Mouse (Mus musculus) large intestine, adult 2 months (tissue): ENCODE results near the gene Fan1. TPM values are rescaled to one million over a fixed set of nuclear protein-coding genes. Genes with fewer than 3 reads are reported as not detected.

Experiments used
- DNase-seq: peaks from one replicate; pipeline ENCODE4 v3.0.0-alpha.2; 2012; ENCODE audit warnings: low read depth, low spot score
- WGBS: fragments of 180-500 bp; shearing (Covaris S2); methylation state at CpG from one replicate; pipeline ENCODE4 v1.1.7; 2018; 5-methylcytosine and 5-hydroxymethylcytosine counted together
- polyA plus RNA-seq: library from polyadenylated mRNA; depleted of rRNA; stranded (reverse); fragments of >200 nt; gene quantifications from 2 replicates; pipeline ENCODE4 v1.2.3, GENCODE M21; 2012; rRNA removed

Gene Fan1
- 1.0 and 1.8 TPM in 2 replicates for polyA plus RNA-seq

GRCm38 (mm10) chr7:64373830-64374562, at the start of gene Fan1:
Gene Fan1 (minus strand): TSS chr7:64374095.
- 2% methylated on average over 27 of the region's 27 CpGs for WGBS
- DNase-seq = no peak

GRCm38 (mm10) chr7:64403989-64404388, 30.1 kb upstream of the Fan1 start:
- no peak for DNase-seq

GRCm38 (mm10) chr7:64402452-64402851, 28.6 kb upstream of the Fan1 start:
- WGBS = 90% methylated on average over 4 of the region's 4 CpGs
- DNase-seq = no peak

More at GRCm38 (mm10) chr7:64403989-64404388, 30.1 kb upstream of the Fan1 start:
- 91% methylated on average over 8 of the region's 8 CpGs for WGBS

GRCm38 (mm10) chr7:64400725-64401124, 26.8 kb upstream of the Fan1 start:
- no peak for DNase-seq
- 89% methylated on average over 1 of the region's 1 CpGs for WGBS

- no peak for DNase-seq
These were observed 18.9 kb upstream of the Fan1 start for GRCm38 (mm10) chr7:64392819-64393151.

GRCm38 (mm10) chr7:64392122-64392818, 18.4 kb upstream of the Fan1 start, which contains the start of the genes Mphosph10 and Mcee:
Gene Mphosph10 (minus strand): TSS chr7:64392268.
Gene Mcee (plus strand): TSS chr7:64392607.
- peak; percentile 85 for DNase-seq
- 1% methylated on average over 54 of the region's 54 CpGs for WGBS

More at GRCm38 (mm10) chr7:64392819-64393151, 18.9 kb upstream of the Fan1 start:
- WGBS = under 1% methylated on average over 15 of the region's 15 CpGs

GRCm38 (mm10) chr7:64391479-64391878, 17.6 kb upstream of the Fan1 start:
- WGBS = 1% methylated on average over 8 of the region's 8 CpGs
- DNase-seq = no peak

DNA sequence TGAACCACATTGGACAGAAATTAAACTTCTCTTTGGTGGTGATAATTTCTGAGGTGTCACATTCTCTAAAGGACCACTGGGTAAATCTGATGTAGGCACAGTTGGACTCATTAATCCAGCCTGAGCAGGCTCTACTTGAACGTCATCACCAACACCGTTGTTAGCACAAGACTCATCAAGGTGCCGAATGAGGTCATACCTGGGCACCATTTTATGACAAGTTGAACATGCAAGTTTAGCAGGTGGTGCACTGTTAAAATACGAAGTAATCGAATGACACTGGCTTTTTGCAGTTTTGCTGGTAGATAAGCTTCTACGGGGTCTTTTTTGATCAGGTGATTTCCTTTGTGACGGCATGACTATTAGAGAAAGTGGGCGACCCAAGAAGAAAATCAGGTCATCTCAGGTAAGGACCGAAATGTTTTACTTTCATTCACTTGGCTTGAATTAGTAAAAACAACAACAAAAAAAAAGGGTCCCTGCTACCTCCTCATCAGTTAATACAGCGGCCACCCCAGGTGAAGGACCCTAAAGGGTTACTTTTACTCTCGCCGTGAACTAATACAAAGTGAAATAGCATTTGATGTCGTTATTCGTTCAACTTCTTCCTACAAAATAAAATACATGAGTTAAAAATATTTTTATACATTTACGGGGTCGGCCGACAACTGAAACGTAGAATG, 607 bp downstream of the Fan1 start:
- DNase-seq = no peak
- 3% methylated on average over 18 of the region's 18 CpGs for WGBS

DNA sequence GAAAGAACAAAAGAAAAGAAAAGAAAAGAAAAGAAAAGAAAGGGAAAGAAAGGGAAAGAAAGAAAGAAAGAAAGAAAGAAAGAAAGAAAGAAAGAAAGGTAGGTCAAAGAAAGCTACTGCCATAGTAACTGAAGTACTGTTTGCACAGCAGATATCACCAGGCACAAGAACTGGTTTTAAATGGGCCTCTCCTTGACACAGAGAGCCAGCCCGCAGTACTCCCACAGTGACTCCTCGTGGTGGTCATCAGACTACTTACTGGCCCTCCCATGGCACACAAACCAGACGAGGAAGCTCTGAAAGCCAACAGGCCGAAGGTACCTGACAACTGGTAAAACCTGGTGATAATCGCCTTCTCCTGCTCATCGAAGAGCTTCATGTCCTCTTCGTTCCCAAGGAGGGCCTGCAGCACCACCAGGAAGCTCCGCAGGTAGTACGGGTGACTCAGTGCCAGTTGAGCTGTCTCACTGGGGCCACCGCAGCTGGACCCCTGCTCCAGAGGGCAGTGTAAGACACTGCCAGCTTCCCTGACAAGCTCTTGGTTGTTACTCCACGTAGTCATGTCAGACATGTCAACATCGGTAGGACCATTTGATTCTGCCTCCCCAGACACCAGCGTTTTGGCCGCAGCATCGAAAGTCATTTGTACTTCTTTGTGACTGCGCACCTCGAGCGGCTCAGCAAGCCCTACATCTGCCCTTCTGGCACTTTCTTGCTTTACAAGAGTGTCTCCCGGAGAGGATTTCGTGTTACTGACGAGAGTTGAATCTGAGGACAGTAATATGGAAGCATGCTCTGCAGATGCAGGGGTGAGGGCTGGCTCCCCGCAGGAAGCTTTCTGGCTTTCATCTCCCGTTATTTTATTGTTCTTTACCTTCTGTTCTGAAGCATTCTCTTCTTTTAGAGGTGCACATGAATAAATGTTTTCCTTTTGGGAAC, 1.7 kb downstream of the Fan1 start:
- no peak for DNase-seq
- 85% methylated on average over 23 of the region's 23 CpGs for WGBS

GRCm38 (mm10) chr7:64369841-64370240, 4.1 kb downstream of the Fan1 start:
- DNase-seq = no peak
- 52% methylated on average over 6 of the region's 6 CpGs for WGBS

- WGBS = 73% methylated on average over 5 of the region's 5 CpGs
- DNase-seq = no peak
These were observed 8.0 kb downstream of the Fan1 start for GRCm38 (mm10) chr7:64365863-64366262.

DNA sequence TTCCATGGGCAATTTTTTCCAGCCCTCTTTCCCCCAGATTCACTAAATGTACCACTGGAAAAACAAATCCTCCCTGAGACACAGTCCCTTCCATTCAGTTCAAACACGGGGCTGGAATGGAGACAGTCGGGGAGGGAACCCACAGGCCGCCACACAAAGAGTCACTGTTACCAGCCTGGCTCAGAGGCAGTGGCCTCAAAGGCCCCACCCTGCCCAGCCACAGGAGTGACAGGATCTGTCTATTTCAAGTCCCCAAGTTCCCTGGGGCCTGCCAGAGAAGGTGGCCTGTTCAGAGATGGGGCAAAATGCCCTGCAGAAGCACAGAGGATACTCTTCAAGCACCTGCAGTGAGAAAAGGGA, 13.3 kb downstream of the Fan1 start:
- no peak for DNase-seq
- WGBS = 29% methylated on average over 3 of the region's 3 CpGs

GRCm38 (mm10) chr7:64359943-64360585, 13.8 kb downstream of the Fan1 start:
- no peak for DNase-seq
- WGBS = 60% methylated on average over 20 of the region's 20 CpGs

GRCm38 (mm10) chr7:64358666-64359065, 15.2 kb downstream of the Fan1 start:
- WGBS = 91% methylated on average over 6 of the region's 6 CpGs

DNA sequence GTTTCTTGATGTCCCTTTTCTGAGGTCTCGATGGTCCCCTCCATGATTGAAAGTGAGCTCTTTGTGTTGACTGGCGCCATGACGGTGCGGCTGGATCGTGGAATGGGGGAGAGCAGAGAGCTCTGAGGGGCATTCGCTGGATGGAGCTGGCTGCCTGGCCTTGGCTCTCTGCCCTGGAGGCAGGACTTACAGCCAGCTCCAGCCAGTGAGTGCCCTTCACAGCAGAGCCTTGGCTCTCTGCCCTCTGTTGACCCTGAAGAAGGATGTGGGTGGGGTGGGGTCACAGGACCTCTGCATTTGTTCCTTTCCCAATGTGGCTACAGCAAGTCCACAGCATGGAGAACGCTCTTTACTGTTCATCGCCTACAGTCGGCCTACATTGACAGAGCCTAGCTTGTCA, 16.5 kb downstream of the Fan1 start:
- WGBS = 89% methylated on average over 9 of the region's 9 CpGs

More at GRCm38 (mm10) chr7:64358666-64359065, 15.2 kb downstream of the Fan1 start:
- no peak for DNase-seq

GRCm38 (mm10) chr7:64356661-64357060, 17.2 kb downstream of the Fan1 start:
- DNase-seq = no peak
- 93% methylated on average over 5 of the region's 5 CpGs for WGBS

More for the DNA sequence above, 16.5 kb downstream of the Fan1 start:
- DNase-seq = no peak

GRCm38 (mm10) chr7:64354206-64354605, 19.7 kb downstream of the Fan1 start:
- no peak for DNase-seq
- WGBS = 60% methylated on average over 14 of the region's 14 CpGs

- WGBS = 83% methylated on average over 4 of the region's 4 CpGs
- no peak for DNase-seq
These were observed 22.8 kb downstream of the Fan1 start for GRCm38 (mm10) chr7:64351087-64351486.
